Mouse (Mus musculus): Measurements from ENCODE around the gene 1110017D15Rik. TPM values are rescaled to one million over a fixed set of nuclear protein-coding genes. Genes with fewer than 3 reads are reported as not detected.

The 1110017D15Rik gene
- polyA plus RNA-seq (2017; shearing (Covaris generic)) = not detected

GRCm38 (mm10) chr4:41517233-41517632 is at the start of gene 1110017D15Rik:
Gene 1110017D15Rik (minus strand): TSS chr4:41517333.

GRCm38 (mm10) chr4:41502986-41503412 is 14.1 kb downstream of the 1110017D15Rik start, which contains the start of gene AI464131:
Gene AI464131 (minus strand): TSS chr4:41503076.

DNA sequence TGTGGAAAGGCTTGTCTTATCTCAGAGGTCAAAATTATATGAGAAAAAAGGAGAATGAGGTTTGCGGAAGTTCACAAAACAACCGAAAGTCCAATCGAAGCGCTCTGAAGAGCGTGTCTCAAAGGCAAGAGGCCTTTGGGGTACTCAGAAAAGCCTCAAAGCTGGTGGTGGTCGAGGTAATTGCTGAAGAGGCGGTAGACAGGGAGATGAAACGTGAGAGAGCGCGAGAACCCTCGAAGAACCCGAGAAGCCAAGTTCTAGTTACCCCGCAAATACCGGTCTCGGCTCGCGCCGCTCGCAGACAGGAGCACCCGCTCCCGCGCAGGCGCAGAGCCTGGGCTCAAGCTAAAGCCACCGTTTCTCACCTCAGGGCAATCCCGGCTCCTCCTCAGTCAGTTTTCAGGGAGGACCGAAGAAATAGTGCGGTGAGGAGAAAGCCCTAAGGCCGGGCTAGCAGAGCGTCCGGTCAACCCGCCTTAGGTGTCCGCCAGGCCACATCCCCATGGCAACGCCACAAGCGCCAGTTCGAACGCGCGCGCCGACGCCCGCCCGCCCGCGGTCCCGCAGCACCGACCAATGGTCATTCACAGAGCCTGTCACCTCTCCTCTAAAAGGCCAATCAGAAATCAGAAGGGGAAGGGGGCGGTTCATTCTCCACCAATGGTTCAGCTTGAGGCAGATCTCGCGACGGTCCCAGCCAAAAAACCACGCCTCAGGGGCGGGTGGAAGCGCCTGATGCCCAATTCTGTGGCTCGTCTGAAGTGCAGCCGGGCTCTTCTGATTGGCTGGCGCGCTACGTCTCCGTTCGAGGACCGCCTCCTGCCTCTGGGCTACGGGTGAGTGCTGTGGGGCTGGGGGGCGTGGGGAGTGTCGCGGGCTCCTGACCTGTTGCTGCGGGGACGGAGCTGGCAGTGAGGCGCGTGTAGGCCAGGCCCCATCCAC is 52.5 kb downstream of the 1110017D15Rik start, which contains the start of the genes Kif24 and Nudt2:
Kif24 (minus strand) TSS at position 543 of the 942 bp plus-strand sequence.
Nudt2 (plus strand) TSS at position 807 of the 942 bp plus-strand sequence.

Other genes with a start within 250 kb of the 1110017D15Rik start
- gene Ubap2, start 242.2 kb downstream of the 1110017D15Rik start, polyA plus RNA-seq (2017; shearing (Covaris generic)) = 43.9 TPM
- 39.9 TPM for gene Dcaf12, start 202.4 kb downstream of the 1110017D15Rik start, polyA plus RNA-seq (2017; shearing (Covaris generic))
- 95.5 TPM for gene Ubap1, start 168.3 kb downstream of the 1110017D15Rik start, polyA plus RNA-seq (2017; shearing (Covaris generic))
- 1.6 TPM for gene Kif24, start 52.4 kb downstream of the 1110017D15Rik start, polyA plus RNA-seq (2017; shearing (Covaris generic))
- 19.4 TPM for gene Nudt2, start 52.2 kb downstream of the 1110017D15Rik start, polyA plus RNA-seq (2017; shearing (Covaris generic))
- not detected for gene AI464131, start 14.3 kb downstream of the 1110017D15Rik start, polyA plus RNA-seq (2017; shearing (Covaris generic))
- 0.88 TPM for gene Fam219a, start 52.2 kb upstream of the 1110017D15Rik start, polyA plus RNA-seq (2017; shearing (Covaris generic))
- not detected for gene Dnaic1, start 52.4 kb upstream of the 1110017D15Rik start, polyA plus RNA-seq (2017; shearing (Covaris generic))
- not detected for gene Enho, start 123.0 kb upstream of the 1110017D15Rik start, polyA plus RNA-seq (2017; shearing (Covaris generic))
- gene Cntfr, start 179.8 kb upstream of the 1110017D15Rik start, polyA plus RNA-seq (2017; shearing (Covaris generic)) = not detected
- gene Il11ra1, start 182.7 kb upstream of the 1110017D15Rik start, polyA plus RNA-seq (2017; shearing (Covaris generic)) = 11.0 TPM
- gene Rpp25l, start 196.2 kb upstream of the 1110017D15Rik start, polyA plus RNA-seq (2017; shearing (Covaris generic)) = 54.5 TPM
- 146 TPM for gene Dctn3, start 205.8 kb upstream of the 1110017D15Rik start, polyA plus RNA-seq (2017; shearing (Covaris generic))
- gene Arid3c, start 213.8 kb upstream of the 1110017D15Rik start, polyA plus RNA-seq (2017; shearing (Covaris generic)) = not detected
- 81.6 TPM for gene Galt, start 237.9 kb upstream of the 1110017D15Rik start, polyA plus RNA-seq (2017; shearing (Covaris generic))
- gene Sigmar1, start 238.8 kb upstream of the 1110017D15Rik start, polyA plus RNA-seq (2017; shearing (Covaris generic)) = 57.2 TPM

Measured in CD4-positive, CD25-positive, alpha-beta regulatory T cell, adult 9 weeks (primary cell).